Mouse (Mus musculus) olfactory bulb, adult 2 months (tissue): Measurements from ENCODE around the gene Stum.

ENCODE experiments used
- CTCF ChIP-seq: fragments of 200-500 bp; IDR thresholded peaks from 2 replicates; pipeline ENCODE4 v1.5.1; 2012; ENCODE audit warnings: low read depth, mild to moderate bottlenecking, low read length, moderate library complexity; ENCODE audit not compliant: insufficient read depth
- POLR2A ChIP-seq: fragments of 200-500 bp; IDR thresholded peaks from 2 replicates; pipeline ENCODE4 v1.6.1; 2012; ENCODE audit warnings: mild to moderate bottlenecking, low read depth, low read length, moderate library complexity; ENCODE audit not compliant: insufficient read depth

DNA sequence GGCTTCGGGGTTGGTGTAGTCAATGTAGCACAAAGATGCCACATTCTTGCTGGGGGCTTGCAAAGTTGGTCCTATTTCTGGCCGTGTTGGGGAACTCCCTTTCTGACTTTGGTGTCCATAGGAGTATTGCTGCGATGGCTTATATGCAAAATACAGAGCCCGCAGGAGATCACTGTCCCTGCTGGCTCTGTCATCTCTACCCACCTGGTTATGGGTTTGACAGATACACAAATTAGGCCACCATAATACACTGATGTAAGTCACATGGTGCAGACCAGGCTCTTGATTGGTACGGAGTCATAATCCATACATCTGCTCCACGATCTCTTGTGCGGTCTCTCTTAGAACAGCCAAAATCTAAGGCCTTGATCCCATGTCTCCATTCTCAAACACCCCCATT is 46.5 kb upstream of the Stum start:
- TF ChIP-seq CTCF (no peak), POLR2A (no peak)
